Mouse (Mus musculus) kidney, adult 8-10 months (tissue): ENCODE results near the gene Ammecr1.

Source experiments
- DNase-seq, 2 experiments: peaks; one replicate each; pipeline ENCODE4 v3.0.0; 2022

Gene Ammecr1

DNA sequence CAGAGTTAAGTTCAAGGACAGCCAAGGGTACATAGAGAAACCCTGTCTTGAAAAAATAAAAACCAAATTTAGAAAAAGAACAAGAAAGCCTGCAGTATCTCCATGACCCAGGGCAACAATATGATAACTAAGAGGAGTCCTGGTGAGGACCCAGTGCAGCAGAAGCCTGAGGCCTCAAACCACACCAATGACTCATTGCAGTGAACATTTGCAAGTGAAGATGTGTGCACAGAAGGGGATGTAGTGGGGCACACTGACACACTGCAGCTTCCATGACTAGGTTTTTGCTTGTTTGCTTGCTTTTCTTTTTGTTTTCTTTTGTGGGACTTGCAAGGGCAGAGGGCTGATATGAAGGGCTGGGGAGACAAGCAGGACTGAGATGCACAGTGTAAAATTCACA lies 52.3 kb downstream of the Ammecr1 start:
- DNase-seq = no peak

DNA sequence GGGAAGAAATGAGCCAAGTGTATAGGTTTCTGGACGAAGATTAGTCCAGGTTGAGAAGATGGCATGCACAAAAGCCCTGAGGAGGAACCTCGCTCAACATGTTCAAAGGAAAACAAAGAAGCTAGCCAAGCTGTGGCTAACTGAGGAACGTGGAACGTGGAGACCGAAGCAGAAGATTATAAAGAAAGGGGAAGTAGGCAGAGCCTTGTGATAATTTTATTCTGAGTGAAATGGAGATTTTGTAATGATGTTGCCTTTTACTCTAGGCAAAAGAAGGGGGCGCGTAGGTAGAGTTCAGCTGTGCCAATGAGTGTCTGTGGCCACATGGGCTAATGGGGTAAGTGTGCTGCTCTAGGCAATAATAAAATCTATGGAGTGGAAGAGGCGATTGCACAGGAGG lies 62.7 kb downstream of the Ammecr1 start:
- no peak for DNase-seq

DNA sequence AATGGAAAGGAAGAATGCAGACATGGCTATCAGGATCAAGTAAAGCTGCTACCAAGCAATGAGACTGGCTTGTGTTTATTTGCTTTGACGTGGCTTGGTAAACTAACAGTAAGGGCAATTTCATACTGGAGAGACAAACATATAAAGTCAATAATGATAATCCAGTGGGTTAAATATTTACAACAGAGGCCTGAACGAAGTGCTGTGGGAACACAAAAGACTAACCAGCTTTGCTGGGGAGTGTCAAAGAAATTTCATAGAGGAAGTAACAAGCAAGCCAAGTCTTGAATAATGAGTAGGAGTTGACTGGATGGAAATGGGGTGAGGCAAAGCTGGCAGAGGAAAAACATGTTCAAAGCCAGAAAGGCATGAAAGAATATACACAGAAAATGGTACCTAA lies 63.9 kb downstream of the Ammecr1 start:
- DNase-seq = no peak

DNA sequence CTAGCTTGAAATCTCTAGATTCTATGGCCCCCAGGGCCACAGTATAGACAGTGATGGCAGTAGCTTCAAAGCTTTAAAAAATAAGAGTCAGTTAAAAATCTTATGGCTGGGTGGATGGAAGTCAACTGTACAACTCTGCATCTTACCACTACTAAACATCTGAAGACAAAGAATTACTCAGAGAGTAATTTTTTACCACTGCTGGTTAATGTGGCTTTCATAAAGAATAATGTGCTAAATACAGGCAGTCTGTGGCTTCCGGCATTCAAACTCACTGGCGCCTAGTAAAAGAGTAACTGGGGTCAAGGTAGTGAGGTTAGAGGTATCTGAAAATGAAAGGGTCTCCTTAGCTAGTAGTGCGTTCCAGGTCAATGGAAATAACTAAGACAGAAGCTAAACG lies 64.6 kb downstream of the Ammecr1 start:
- no peak for DNase-seq

DNA sequence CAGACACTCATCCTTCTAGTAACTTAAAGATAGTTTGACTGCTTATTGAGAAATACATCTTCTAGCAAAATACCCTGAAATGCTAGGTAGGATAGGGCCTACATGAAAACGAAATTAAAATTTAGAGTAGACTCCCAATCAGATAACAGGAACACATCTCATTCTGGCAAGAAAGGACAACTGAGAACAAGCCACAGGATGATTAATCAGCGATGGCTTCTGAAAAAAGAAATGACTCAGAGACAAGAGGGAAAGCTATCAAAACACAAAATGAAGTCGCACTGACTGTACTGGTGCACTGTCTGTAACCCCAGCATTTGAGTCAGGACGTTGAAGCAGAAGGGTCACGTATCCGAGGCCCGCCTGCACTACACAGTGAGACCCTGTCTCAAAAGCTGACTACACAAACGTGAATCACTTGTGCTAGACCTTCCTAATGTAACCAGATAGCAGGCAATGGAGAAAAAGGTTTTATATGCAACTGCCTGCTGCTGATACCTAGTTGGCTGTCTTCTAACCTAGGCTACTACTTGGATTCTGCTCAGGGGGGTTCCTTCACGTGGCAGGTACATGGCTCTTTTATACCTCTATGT lies 68.1 kb downstream of the Ammecr1 start:
- DNase-seq = no peak

- no peak for DNase-seq
These were observed 69.0 kb downstream of the Ammecr1 start for GRCm38 (mm10) chrX:142897477-142898000.

DNA sequence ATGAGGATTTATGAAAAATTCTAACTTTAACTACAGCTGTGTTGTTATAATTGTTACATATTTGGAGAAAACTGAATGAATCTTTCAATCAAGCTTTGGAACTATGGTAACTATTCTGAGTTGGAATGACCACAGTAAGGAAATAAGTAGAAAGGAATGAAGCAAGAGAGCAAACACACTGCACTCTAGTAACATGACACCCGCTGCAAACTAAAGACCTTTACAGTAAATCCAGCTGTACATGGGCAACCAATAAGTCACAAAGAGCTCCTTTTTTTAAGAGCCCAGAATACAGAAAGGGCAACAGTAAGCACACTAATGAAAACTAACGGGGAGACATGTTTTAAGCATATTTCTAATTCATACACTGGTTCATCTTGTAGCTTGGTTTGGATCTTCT lies 71.2 kb downstream of the Ammecr1 start:
- DNase-seq = no peak

DNA sequence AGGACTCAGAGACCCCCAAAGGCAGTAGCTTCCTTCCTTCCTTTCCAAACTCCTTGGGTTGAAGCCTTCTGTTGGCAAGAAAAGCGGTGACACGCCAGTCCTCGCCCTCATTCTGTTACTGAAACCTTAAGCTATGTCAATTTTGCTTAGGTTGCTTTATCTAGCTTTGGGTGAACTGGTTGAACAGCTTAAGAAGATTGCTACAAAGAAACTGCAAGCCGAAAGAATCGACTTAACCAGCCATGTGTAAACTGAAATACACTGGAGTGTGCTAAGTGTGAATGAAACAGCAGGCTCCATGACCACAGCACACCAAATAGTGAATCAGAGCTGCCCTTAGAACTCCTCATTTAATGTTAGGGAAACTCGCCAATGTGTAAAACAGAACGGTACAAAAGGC lies 80.6 kb downstream of the Ammecr1 start:
- DNase-seq = no peak

GRCm38 (mm10) chrX:142883593-142883992 lies 82.9 kb downstream of the Ammecr1 start:
- DNase-seq = no peak

GRCm38 (mm10) chrX:142882255-142882654 lies 84.3 kb downstream of the Ammecr1 start:
- DNase-seq = no peak

GRCm38 (mm10) chrX:142869844-142870243 lies 96.7 kb downstream of the Ammecr1 start:
- no peak for DNase-seq

DNA sequence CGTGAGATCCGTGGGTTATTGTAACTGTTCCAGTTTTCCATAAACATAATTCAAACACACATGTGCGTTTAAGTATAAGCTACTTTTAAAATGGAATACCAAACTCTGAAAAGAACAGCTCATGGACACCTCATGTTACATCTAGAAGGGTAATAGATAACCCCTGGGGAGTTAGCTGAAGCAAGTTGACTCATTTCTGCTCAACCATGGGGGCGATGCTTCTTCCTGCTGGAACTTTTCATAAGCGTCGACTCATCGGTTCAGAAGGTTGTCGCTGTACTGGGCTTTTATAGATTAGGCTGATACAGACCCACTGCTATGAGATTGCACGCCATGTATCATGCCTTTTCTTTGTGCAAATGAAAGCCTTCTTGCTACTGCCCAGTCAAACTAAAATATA lies 118.5 kb downstream of the Ammecr1 start:
- no peak for DNase-seq

GRCm38 (mm10) chrX:142846266-142846665 lies 120.3 kb downstream of the Ammecr1 start:
- DNase-seq = no peak

- DNase-seq = no peak
These were observed 124.6 kb downstream of the Ammecr1 start for GRCm38 (mm10) chrX:142841916-142842315.

GRCm38 (mm10) chrX:142839411-142839810 lies 127.1 kb downstream of the Ammecr1 start:
- DNase-seq = no peak

GRCm38 (mm10) chrX:142838841-142839240 lies 127.7 kb downstream of the Ammecr1 start:
- no peak for DNase-seq

- no peak for DNase-seq
These were observed 129.2 kb downstream of the Ammecr1 start for GRCm38 (mm10) chrX:142837316-142837715.

GRCm38 (mm10) chrX:142836399-142836798 lies 130.1 kb downstream of the Ammecr1 start:
- no peak for DNase-seq

GRCm38 (mm10) chrX:142834807-142835206 lies 131.7 kb downstream of the Ammecr1 start:
- no peak for DNase-seq

- no peak for DNase-seq
These were observed 133.2 kb downstream of the Ammecr1 start for GRCm38 (mm10) chrX:142833164-142833796.

GRCm38 (mm10) chrX:142832221-142832620 lies 134.3 kb downstream of the Ammecr1 start:
- DNase-seq = no peak

DNA sequence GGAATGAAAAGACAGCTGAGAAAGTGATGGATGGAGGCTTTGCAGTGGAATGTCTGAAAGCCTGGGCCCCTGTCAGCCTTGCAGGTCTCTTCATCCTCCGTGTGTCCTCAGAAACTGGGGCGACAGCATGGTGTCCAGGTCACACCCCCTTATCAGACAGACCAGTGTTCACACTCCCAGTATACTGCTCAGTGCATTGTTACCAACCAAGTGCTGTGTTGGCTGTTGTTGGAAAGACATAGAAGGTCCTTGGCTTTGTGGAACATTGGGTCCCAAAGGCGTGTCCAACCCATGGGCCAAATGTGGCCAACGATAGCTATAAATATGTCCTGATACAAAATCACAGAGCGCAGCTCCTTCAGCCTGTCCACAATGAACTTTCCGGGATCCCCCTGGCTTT lies 136.0 kb downstream of the Ammecr1 start:
- no peak for DNase-seq

DNA sequence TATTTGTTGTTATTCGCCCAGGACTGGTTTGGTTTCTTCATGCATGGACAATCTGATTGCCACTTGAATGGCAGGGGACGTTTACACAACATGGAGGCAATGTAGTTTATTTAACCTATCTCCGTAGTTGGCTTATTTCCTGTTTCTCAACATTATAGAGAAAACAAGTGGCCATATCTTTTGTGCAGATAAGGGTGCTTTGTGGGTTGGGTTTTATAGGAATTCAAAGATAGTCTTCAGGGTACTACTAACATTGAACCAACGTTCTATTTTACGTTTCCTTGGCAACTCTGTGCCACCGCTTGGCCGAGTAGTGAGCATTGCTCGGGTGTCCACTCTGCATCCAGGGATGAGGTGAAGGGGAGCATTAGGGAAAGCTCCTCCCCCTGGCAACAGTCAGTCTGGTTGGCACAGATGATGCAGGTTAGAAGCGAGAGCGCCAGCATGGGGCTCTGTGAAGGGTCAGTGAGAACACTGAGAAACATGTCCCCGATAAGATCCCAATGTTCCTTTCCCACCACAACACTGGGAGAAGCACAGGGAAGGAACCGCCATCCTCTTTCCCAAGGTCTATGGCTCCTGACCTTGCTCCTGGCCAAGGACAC lies 136.6 kb downstream of the Ammecr1 start:
- no peak for DNase-seq

DNA sequence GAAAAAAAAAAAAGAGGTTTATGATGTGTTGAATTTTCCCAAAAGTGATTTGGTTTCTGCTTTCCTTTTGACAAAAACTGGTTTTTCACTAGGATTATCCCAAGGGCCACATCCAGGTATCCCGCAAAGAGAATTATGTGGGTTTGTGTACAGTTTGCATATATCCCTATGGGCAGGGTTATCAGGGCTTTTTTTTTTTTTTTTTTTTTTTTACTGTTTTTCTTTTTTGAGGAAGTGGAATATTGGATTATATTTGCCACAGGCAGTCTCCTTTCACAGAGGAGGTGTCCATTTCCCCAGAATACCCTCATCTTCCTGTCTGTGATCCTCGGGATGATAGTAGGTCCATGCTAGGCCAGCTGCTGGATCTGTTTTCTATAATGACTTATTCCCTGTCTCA lies 137.3 kb downstream of the Ammecr1 start:
- no peak for DNase-seq
